Mouse (Mus musculus): ENCODE data around the gene Camp.

Gene Camp

GRCm38 (mm10) chr9:109849312-109849758 lies at the start of gene Camp:
Gene Camp, minus strand, starts transcription at chr9:109849617.
- no peak for DNase-seq

- no peak for DNase-seq
Observed at GRCm38 (mm10) chr9:109898027-109898426, 48.6 kb upstream of the Camp start.

- no peak for DNase-seq
Observed at GRCm38 (mm10) chr9:109896253-109897150, 47.1 kb upstream of the Camp start.

GRCm38 (mm10) chr9:109895593-109895992 lies 46.2 kb upstream of the Camp start:
- no peak for DNase-seq

GRCm38 (mm10) chr9:109894413-109895090 lies 45.1 kb upstream of the Camp start:
- DNase-seq, result peak; percentile 26 to 39

- DNase-seq, result peak; percentile 16 to 28
Observed at GRCm38 (mm10) chr9:109892651-109893250, 43.3 kb upstream of the Camp start.

- DNase-seq, result no peak
Observed at GRCm38 (mm10) chr9:109891501-109891900, 42.1 kb upstream of the Camp start.

GRCm38 (mm10) chr9:109887321-109887720 lies 37.9 kb upstream of the Camp start:
- no peak for DNase-seq

- DNase-seq, result no peak
Observed at GRCm38 (mm10) chr9:109886259-109886658, 36.8 kb upstream of the Camp start.

GRCm38 (mm10) chr9:109879305-109879704 lies 29.9 kb upstream of the Camp start:
- DNase-seq, result no peak

GRCm38 (mm10) chr9:109877666-109878065 lies 28.2 kb upstream of the Camp start:
- DNase-seq, result no peak

- no peak for DNase-seq
Observed at GRCm38 (mm10) chr9:109876756-109877155, 27.3 kb upstream of the Camp start.

GRCm38 (mm10) chr9:109875695-109876601 lies 26.5 kb upstream of the Camp start:
- DNase-seq, result peak; percentile 36 to 41

GRCm38 (mm10) chr9:109874797-109875691 lies 25.6 kb upstream of the Camp start, which contains the start of gene Cdc25a:
Gene Cdc25a, plus strand, starts transcription at chr9:109875579.
- DNase-seq, result peak; percentile 95 to 99

GRCm38 (mm10) chr9:109870983-109871572 lies 21.7 kb upstream of the Camp start:
- no peak for DNase-seq

GRCm38 (mm10) chr9:109866218-109866617 lies 16.8 kb upstream of the Camp start:
- no peak for DNase-seq

- DNase-seq, result no peak
Observed at GRCm38 (mm10) chr9:109863085-109863484, 13.7 kb upstream of the Camp start.

- DNase-seq, result peak; percentile 46 to 47
Observed at GRCm38 (mm10) chr9:109862397-109863044, 13.1 kb upstream of the Camp start.

- DNase-seq, result no peak
Observed at GRCm38 (mm10) chr9:109855947-109856346, 6.5 kb upstream of the Camp start.

- no peak for DNase-seq
Observed at GRCm38 (mm10) chr9:109854341-109854740, 4.9 kb upstream of the Camp start.
